Mouse (Mus musculus): ENCODE data around the gene Castor2. TPM values are rescaled to one million over a fixed set of nuclear protein-coding genes. Genes with fewer than 3 reads are reported as not detected.

Castor2 gene
- total and polyA plus RNA-seq, 3 experiments = 0.35 to 3.9 (median 1.3) TPM

DNA sequence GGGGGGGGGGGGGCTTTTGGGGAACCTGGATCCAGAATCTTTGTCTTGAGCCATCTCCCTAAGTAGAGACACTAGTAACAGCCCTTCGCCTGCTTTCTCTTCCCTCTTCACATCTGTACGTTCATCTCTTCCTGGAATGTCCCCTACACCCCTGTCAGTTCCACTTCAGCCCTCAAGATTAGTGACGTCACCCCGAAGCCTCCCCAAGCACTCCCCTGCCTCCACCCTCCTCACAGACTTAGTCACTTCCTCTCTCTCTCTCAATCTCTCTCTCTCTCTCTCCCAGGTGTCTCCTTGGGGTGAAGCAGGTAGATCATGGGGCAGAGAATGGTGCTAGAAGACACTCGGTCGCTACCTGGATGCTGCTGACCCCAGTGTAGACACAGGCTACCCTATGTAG, 3.2 kb downstream of the Castor2 start:
- peak; percentile 75 for DNase-seq (ENCODE audit: extremely low read depth)
- dilution Hi-C loops (cut with MboI; ENCODE audit: extremely low pct_ligation_motif_present, extremely low pct_unique_long_range_greater_than_20kb, low sequenced_read_pairs) (no loop called here), in situ Hi-C loops (cut with MboI; ENCODE audit: low pct_ligation_motif_present, low pct_unique_long_range_greater_than_20kb, low sequenced_read_pairs) (no loop called here)
- peaks cover 6% of the 10 kb centered on the region for H3K9me3 ChIP-seq (replicated peaks; ENCODE audit: low read length)
- no peaks in the 10 kb centered on the region for H3K79me2 ChIP-seq (replicated peaks; ENCODE audit: control insufficient read depth, extremely low read depth, insufficient read depth, poor library complexity, severe bottlenecking)
- H3K9ac ChIP-seq (ENCODE audit: insufficient read depth, low read depth) = no peak overlapping the region
- no peak overlapping the region for H3K27ac ChIP-seq (ENCODE audit: insufficient read depth, low read depth)
- TF ChIP-seq PAX5 (IDR thresholded peaks at IDR 0.05; ENCODE audit: low read length) = no peak
- peak; percentile 59 for TF ChIP-seq ETS1 (conservative IDR thresholded peaks at IDR 0.05; ENCODE audit: low read depth, low read length)
- peak; percentile 76 for TF ChIP-seq JUND (conservative IDR thresholded peaks at IDR 0.05; ENCODE audit: low read depth, low read length)
- peak; percentile 60 for TF ChIP-seq IRF4 (IDR thresholded peaks at IDR 0.05; ENCODE audit: low read depth, low read length)
- no peak for TF ChIP-seq NELFE (IDR thresholded peaks at IDR 0.05; ENCODE audit: low read depth, low read length)
- no peak for TF ChIP-seq ZNF384 (IDR thresholded peaks at IDR 0.05; ENCODE audit: low read depth, low read length)
- TF ChIP-seq NRF1 (IDR thresholded peaks at IDR 0.05; ENCODE audit: low read depth, low read length) = no peak
- no peak for TF ChIP-seq SMC3 (IDR thresholded peaks at IDR 0.05; ENCODE audit: low read depth, low read length)
- peak; percentile 61; the same call in 1 of the 2 replicates for TF ChIP-seq MAZ (IDR thresholded peaks at IDR 0.05; ENCODE audit: low read depth, low read length)
- no peak; the same call in 1 of the 2 replicates for TF ChIP-seq RCOR1 (conservative IDR thresholded peaks at IDR 0.05; ENCODE audit: low read depth, low read length)
- TF ChIP-seq ELF1 (IDR thresholded peaks at IDR 0.05; ENCODE audit: low read depth, low read length) = peak; percentile 62
- no peak for TF ChIP-seq MAX (IDR thresholded peaks at IDR 0.05; ENCODE audit: low read length)
- TF ChIP-seq JUN (IDR thresholded peaks at IDR 0.05; ENCODE audit: insufficient read depth, low read depth, low read length) = peak; percentile 61
- no peak for TF ChIP-seq E2F4 (IDR thresholded peaks at IDR 0.05; ENCODE audit: insufficient replicate concordance, low read depth, low read length)
- TF ChIP-seq ZKSCAN1 (IDR thresholded peaks at IDR 0.05; ENCODE audit: borderline replicate concordance, low read depth, low read length) = no peak
- H3K4me1 ChIP-seq (ENCODE audit: control insufficient read depth in 1 of 2, insufficient read depth in 2 of 2) = peaks cover 15 to 44% of the 10 kb centered on the region in 2 experiments
- peak overlapping the region; percentile 22; the same call in 1 of the 2 replicates for H3K4me2 ChIP-seq (ENCODE audit: insufficient read depth, low read depth, poor library complexity, severe bottlenecking)
- H3K27me3 ChIP-seq (replicated peaks) = no peaks in the 10 kb centered on the region
- no peak overlapping the region for H3K4me3 ChIP-seq (replicated peaks in 1 of 3; ENCODE audit: low read depth in 2 of 3, low read length in 2 of 3, poor library complexity in 1 of 3)
- H3K36me3 ChIP-seq (replicated peaks in 1 of 2; ENCODE audit: control insufficient read depth in 1 of 2, insufficient read depth in 1 of 2, low read length in 1 of 2) = peaks cover 0 to 8% of the 10 kb centered on the region in 2 experiments

DNA sequence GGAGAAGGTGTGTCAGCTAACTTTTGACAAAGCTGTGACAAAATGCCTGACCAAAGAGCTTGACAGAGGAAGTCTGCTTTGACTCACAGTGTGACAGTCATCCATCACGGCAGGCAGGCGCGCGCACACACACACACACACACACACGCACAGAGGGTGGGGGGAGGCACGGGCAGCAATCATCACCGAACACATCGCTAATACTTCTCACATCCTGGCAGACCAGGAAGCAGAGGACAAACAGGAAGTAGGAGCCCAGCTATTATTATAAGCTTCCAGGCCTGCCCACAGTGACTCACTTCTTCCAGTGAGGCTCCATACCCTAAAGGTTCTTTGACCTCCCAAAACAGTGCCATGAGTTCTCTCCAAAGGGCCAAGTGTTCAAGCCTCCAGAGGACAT, 6.3 kb downstream of the Castor2 start:
- H3K4me3 ChIP-seq (replicated peaks in 1 of 3; ENCODE audit: low read depth in 2 of 3, low read length in 2 of 3, poor library complexity in 1 of 3) = no peak overlapping the region
- DNase-seq (ENCODE audit: extremely low read depth) = no peak
- no peak overlapping the region for H3K9ac ChIP-seq (ENCODE audit: insufficient read depth, low read depth)
- no peak overlapping the region for H3K4me2 ChIP-seq (ENCODE audit: insufficient read depth, low read depth, poor library complexity, severe bottlenecking)
- no peaks in the 10 kb centered on the region for H3K79me2 ChIP-seq (replicated peaks; ENCODE audit: control insufficient read depth, extremely low read depth, insufficient read depth, poor library complexity, severe bottlenecking)
- H3K36me3 ChIP-seq (replicated peaks in 1 of 2; ENCODE audit: control insufficient read depth in 1 of 2, insufficient read depth in 1 of 2, low read length in 1 of 2) = peaks cover 0 to 15% of the 10 kb centered on the region in 2 experiments
- H3K9me3 ChIP-seq (replicated peaks; ENCODE audit: low read length) = peaks cover 6% of the 10 kb centered on the region
- in situ Hi-C loops (cut with MboI; ENCODE audit: low pct_ligation_motif_present, low pct_unique_long_range_greater_than_20kb, low sequenced_read_pairs) = no loop called here
- H3K27me3 ChIP-seq (replicated peaks) = no peaks in the 10 kb centered on the region
- dilution Hi-C loops (cut with MboI; ENCODE audit: extremely low pct_ligation_motif_present, extremely low pct_unique_long_range_greater_than_20kb, low sequenced_read_pairs) = no loop called here
- peaks cover 15 to 33% of the 10 kb centered on the region in 2 experiments for H3K4me1 ChIP-seq (ENCODE audit: control insufficient read depth in 1 of 2, insufficient read depth in 2 of 2)
- no peak overlapping the region for H3K27ac ChIP-seq (ENCODE audit: insufficient read depth, low read depth)
- TF ChIP-seq MAX (IDR thresholded peaks at IDR 0.05; ENCODE audit: low read length) (no peak), JUND (conservative IDR thresholded peaks at IDR 0.05; ENCODE audit: low read depth, low read length) (peak; percentile 39; the same call in 1 of the 2 replicates), JUN (IDR thresholded peaks at IDR 0.05; ENCODE audit: insufficient read depth, low read depth, low read length) (peak; percentile 14; the same call in 1 of the 2 replicates)
